Mouse (Mus musculus): ENCODE results near the gene Phf14. TPM values are rescaled to one million over a fixed set of nuclear protein-coding genes. Genes with fewer than 3 reads are reported as not detected.
A peak's percentile ranks its signal among the peaks of the same experiment; 100 is the strongest.

Phf14 gene
- polyA plus RNA-seq, 1 experiment from 2014 or later, result 94.4 TPM

- H3K4me1 ChIP-seq (replicated peaks; ENCODE audit: control insufficient read depth, insufficient read depth, low read length), result no peaks in the 10 kb centered on the region
- no peak for DNase-seq (ENCODE audit: low spot score)
- H3K4me3 ChIP-seq (ENCODE audit: low read depth, low read length), result no peak overlapping the region
- H3K9me3 ChIP-seq (ENCODE audit: control insufficient read depth, low read length), result no peaks in the 10 kb centered on the region
- ATAC-seq (replicated peaks; ENCODE audit: low FRiP score), result no peak
- H3K9ac ChIP-seq (ENCODE audit: low read length), result no peak overlapping the region
- H3K36me3 ChIP-seq (ENCODE audit: control insufficient read depth, insufficient read depth, low read length), result peaks cover 3% of the 10 kb centered on the region; the same call in 1 of the 2 replicates
- no peak overlapping the region for H3K4me2 ChIP-seq (ENCODE audit: low read depth, low read length, severe bottlenecking)
- 93% methylated on average over 1 of the region's 1 CpGs for WGBS
- H3K27ac ChIP-seq (ENCODE audit: low read depth, low read length), result no peak overlapping the region
- no peaks in the 10 kb centered on the region for H3K27me3 ChIP-seq (ENCODE audit: control insufficient read depth, insufficient read depth, low read length)
Observed at GRCm38 (mm10) chr6:12006001-12006400, 98.4 kb downstream of the Phf14 start.

DNA sequence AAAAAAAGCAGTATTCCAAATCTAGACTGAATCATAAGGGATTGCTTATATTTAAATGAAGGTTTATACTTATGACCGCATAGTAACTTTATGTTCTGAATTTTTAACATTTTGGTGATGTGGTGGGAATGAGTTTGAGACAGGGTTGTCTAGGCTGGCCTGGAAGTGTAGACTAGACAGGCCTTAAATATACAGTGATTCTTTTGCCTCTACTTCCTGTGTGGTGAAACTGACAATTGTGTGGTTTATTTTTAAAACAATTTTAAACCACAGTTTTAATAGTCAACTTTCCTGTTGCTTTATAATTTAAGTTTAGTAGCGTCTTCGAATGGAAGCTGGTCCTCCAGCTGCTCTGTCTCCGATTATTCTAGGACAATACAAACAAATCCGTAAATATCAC lies 104.5 kb downstream of the Phf14 start:
- no peaks in the 10 kb centered on the region for H3K27me3 ChIP-seq (ENCODE audit: control insufficient read depth, insufficient read depth, low read length)
- H3K36me3 ChIP-seq (ENCODE audit: control insufficient read depth, insufficient read depth, low read length), result peaks cover 3% of the 10 kb centered on the region; the same call in 1 of the 2 replicates
- no peak overlapping the region for H3K4me3 ChIP-seq (ENCODE audit: low read depth, low read length)
- no peaks in the 10 kb centered on the region for H3K9me3 ChIP-seq (ENCODE audit: control insufficient read depth, low read length)
- H3K27ac ChIP-seq (ENCODE audit: low read depth, low read length), result no peak overlapping the region
- no peak overlapping the region for H3K9ac ChIP-seq (ENCODE audit: low read length)
- DNase-seq (ENCODE audit: low spot score) (no peak), ATAC-seq (replicated peaks; ENCODE audit: low FRiP score) (no peak)
- H3K4me2 ChIP-seq (ENCODE audit: low read depth, low read length, severe bottlenecking), result no peak overlapping the region
- WGBS, result 91% methylated on average over 5 of the region's 5 CpGs
- no peaks in the 10 kb centered on the region for H3K4me1 ChIP-seq (replicated peaks; ENCODE audit: control insufficient read depth, insufficient read depth, low read length)

GRCm38 (mm10) chr6:12014035-12014434 lies 106.4 kb downstream of the Phf14 start:
- DNase-seq (ENCODE audit: low spot score) (no peak), ATAC-seq (replicated peaks; ENCODE audit: low FRiP score) (peak; percentile 83)
- WGBS, result 29% methylated on average over 2 of the region's 2 CpGs
- Histone ChIP-seq H3K9me3 (ENCODE audit: control insufficient read depth, low read length) (no peaks in the 10 kb centered on the region), H3K4me2 (ENCODE audit: low read depth, low read length, severe bottlenecking) (no peak overlapping the region), H3K4me1 (replicated peaks; ENCODE audit: control insufficient read depth, insufficient read depth, low read length) (no peaks in the 10 kb centered on the region), H3K27me3 (ENCODE audit: control insufficient read depth, insufficient read depth, low read length) (no peaks in the 10 kb centered on the region), H3K9ac (ENCODE audit: low read length) (no peak overlapping the region), H3K27ac (ENCODE audit: low read depth, low read length) (no peak overlapping the region), H3K4me3 (ENCODE audit: low read depth, low read length) (no peak overlapping the region), H3K36me3 (ENCODE audit: control insufficient read depth, insufficient read depth, low read length) (no peaks in the 10 kb centered on the region)

- Histone ChIP-seq H3K27me3 (ENCODE audit: control insufficient read depth, insufficient read depth, low read length) (no peaks in the 10 kb centered on the region), H3K36me3 (ENCODE audit: control insufficient read depth, insufficient read depth, low read length) (no peaks in the 10 kb centered on the region), H3K4me3 (ENCODE audit: low read depth, low read length) (no peak overlapping the region), H3K27ac (ENCODE audit: low read depth, low read length) (no peak overlapping the region), H3K9me3 (ENCODE audit: control insufficient read depth, low read length) (no peaks in the 10 kb centered on the region), H3K4me2 (ENCODE audit: low read depth, low read length, severe bottlenecking) (no peak overlapping the region), H3K9ac (ENCODE audit: low read length) (no peak overlapping the region), H3K4me1 (replicated peaks; ENCODE audit: control insufficient read depth, insufficient read depth, low read length) (no peaks in the 10 kb centered on the region)
- no peak for DNase-seq (ENCODE audit: low spot score)
- ATAC-seq (replicated peaks; ENCODE audit: low FRiP score), result no peak
- WGBS, result 85% methylated on average over 2 of the region's 2 CpGs
Observed at GRCm38 (mm10) chr6:12014733-12015132, 107.1 kb downstream of the Phf14 start.

DNA sequence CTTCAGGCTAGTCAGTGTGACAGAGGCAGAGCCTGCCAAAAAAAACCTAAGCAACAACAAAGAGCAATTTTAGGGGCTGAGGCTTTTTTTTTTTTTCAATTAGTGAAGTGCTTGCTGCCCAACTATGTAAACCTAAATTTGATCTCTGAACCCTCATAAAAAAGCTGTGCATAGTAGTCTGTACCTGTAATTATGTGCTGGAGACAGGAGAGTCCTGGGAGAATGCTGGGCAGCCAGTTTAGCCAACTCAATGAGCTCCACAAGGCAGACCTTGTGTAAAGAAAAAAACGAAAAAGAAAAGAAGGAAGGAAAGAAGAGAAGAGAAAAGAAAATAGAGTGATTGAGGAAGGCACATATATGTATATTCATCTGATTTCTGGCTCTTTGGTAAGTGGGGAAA lies 112.1 kb downstream of the Phf14 start:
- no peaks in the 10 kb centered on the region for H3K9me3 ChIP-seq (ENCODE audit: control insufficient read depth, low read length)
- ATAC-seq (replicated peaks; ENCODE audit: low FRiP score) (no peak), DNase-seq (ENCODE audit: low spot score) (no peak)
- WGBS, result 79% methylated on average over 1 of the region's 1 CpGs
- no peaks in the 10 kb centered on the region for H3K27me3 ChIP-seq (ENCODE audit: control insufficient read depth, insufficient read depth, low read length)
- H3K27ac ChIP-seq (ENCODE audit: low read depth, low read length), result no peak overlapping the region
- H3K4me2 ChIP-seq (ENCODE audit: low read depth, low read length, severe bottlenecking), result no peak overlapping the region
- H3K4me1 ChIP-seq (replicated peaks; ENCODE audit: control insufficient read depth, insufficient read depth, low read length), result no peaks in the 10 kb centered on the region
- H3K9ac ChIP-seq (ENCODE audit: low read length), result no peak overlapping the region
- no peak overlapping the region for H3K4me3 ChIP-seq (ENCODE audit: low read depth, low read length)
- H3K36me3 ChIP-seq (ENCODE audit: control insufficient read depth, insufficient read depth, low read length), result no peaks in the 10 kb centered on the region

- DNase-seq (ENCODE audit: low spot score) (no peak), ATAC-seq (replicated peaks; ENCODE audit: low FRiP score) (no peak)
- Histone ChIP-seq H3K27me3 (ENCODE audit: control insufficient read depth, insufficient read depth, low read length) (no peaks in the 10 kb centered on the region), H3K4me1 (replicated peaks; ENCODE audit: control insufficient read depth, insufficient read depth, low read length) (no peaks in the 10 kb centered on the region), H3K4me2 (ENCODE audit: low read depth, low read length, severe bottlenecking) (no peak overlapping the region), H3K9me3 (ENCODE audit: control insufficient read depth, low read length) (no peaks in the 10 kb centered on the region), H3K4me3 (ENCODE audit: low read depth, low read length) (no peak overlapping the region), H3K27ac (ENCODE audit: low read depth, low read length) (no peak overlapping the region), H3K36me3 (ENCODE audit: control insufficient read depth, insufficient read depth, low read length) (no peaks in the 10 kb centered on the region), H3K9ac (ENCODE audit: low read length) (no peak overlapping the region)
- 83% methylated on average over 3 of the region's 3 CpGs for WGBS
Observed at GRCm38 (mm10) chr6:12020156-12020555, 112.5 kb downstream of the Phf14 start.

DNA sequence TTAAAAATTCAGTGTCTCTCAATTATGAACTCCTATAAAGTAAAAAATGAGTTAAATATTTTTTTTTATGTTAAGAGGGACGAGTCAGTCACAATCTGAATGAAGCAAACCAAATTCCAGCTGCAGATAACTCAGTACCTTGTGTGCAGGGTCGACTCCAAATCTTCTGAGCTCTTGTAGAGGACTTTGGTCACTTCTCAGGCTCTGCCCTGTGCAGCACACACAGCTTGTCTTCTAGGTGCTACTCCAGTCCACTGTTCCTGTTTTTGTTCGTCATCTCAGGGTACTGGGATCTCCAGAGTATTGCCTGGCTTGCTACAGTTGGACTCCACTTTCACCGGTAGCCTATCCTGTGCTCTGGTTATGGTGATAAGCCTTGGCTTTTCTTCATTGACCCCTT lies 113.1 kb downstream of the Phf14 start:
- WGBS, result 88% methylated on average over 4 of the region's 4 CpGs
- H3K4me3 ChIP-seq (ENCODE audit: low read depth, low read length), result no peak overlapping the region
- no peak overlapping the region for H3K4me2 ChIP-seq (ENCODE audit: low read depth, low read length, severe bottlenecking)
- H3K4me1 ChIP-seq (replicated peaks; ENCODE audit: control insufficient read depth, insufficient read depth, low read length), result no peaks in the 10 kb centered on the region
- H3K36me3 ChIP-seq (ENCODE audit: control insufficient read depth, insufficient read depth, low read length), result no peaks in the 10 kb centered on the region
- no peak for ATAC-seq (replicated peaks; ENCODE audit: low FRiP score)
- no peak overlapping the region for H3K27ac ChIP-seq (ENCODE audit: low read depth, low read length)
- no peak for DNase-seq (ENCODE audit: low spot score)
- no peaks in the 10 kb centered on the region for H3K9me3 ChIP-seq (ENCODE audit: control insufficient read depth, low read length)
- H3K9ac ChIP-seq (ENCODE audit: low read length), result no peak overlapping the region
- no peaks in the 10 kb centered on the region for H3K27me3 ChIP-seq (ENCODE audit: control insufficient read depth, insufficient read depth, low read length)

- ATAC-seq (replicated peaks; ENCODE audit: low FRiP score) (no peak), DNase-seq (ENCODE audit: low spot score) (no peak)
- Histone ChIP-seq H3K4me3 (ENCODE audit: low read depth, low read length) (no peak overlapping the region), H3K9me3 (ENCODE audit: control insufficient read depth, low read length) (no peaks in the 10 kb centered on the region), H3K27ac (ENCODE audit: low read depth, low read length) (no peak overlapping the region), H3K4me2 (ENCODE audit: low read depth, low read length, severe bottlenecking) (no peak overlapping the region), H3K36me3 (ENCODE audit: control insufficient read depth, insufficient read depth, low read length) (no peaks in the 10 kb centered on the region), H3K4me1 (replicated peaks; ENCODE audit: control insufficient read depth, insufficient read depth, low read length) (no peaks in the 10 kb centered on the region), H3K9ac (ENCODE audit: low read length) (no peak overlapping the region), H3K27me3 (ENCODE audit: control insufficient read depth, insufficient read depth, low read length) (no peaks in the 10 kb centered on the region)
- 92% methylated on average over 4 of the region's 4 CpGs for WGBS
Observed at GRCm38 (mm10) chr6:12021480-12021879, 113.9 kb downstream of the Phf14 start.

GRCm38 (mm10) chr6:12023395-12023794 lies 115.8 kb downstream of the Phf14 start:
- no peak overlapping the region for H3K9ac ChIP-seq (ENCODE audit: low read length)
- no peaks in the 10 kb centered on the region for H3K9me3 ChIP-seq (ENCODE audit: control insufficient read depth, low read length)
- no peaks in the 10 kb centered on the region for H3K4me1 ChIP-seq (replicated peaks; ENCODE audit: control insufficient read depth, insufficient read depth, low read length)
- 98% methylated on average over 2 of the region's 2 CpGs for WGBS
- no peaks in the 10 kb centered on the region for H3K27me3 ChIP-seq (ENCODE audit: control insufficient read depth, insufficient read depth, low read length)
- H3K4me2 ChIP-seq (ENCODE audit: low read depth, low read length, severe bottlenecking), result no peak overlapping the region
- no peaks in the 10 kb centered on the region for H3K36me3 ChIP-seq (ENCODE audit: control insufficient read depth, insufficient read depth, low read length)
- DNase-seq (ENCODE audit: low spot score), result no peak
- H3K27ac ChIP-seq (ENCODE audit: low read depth, low read length), result no peak overlapping the region
- no peak for ATAC-seq (replicated peaks; ENCODE audit: low FRiP score)
- no peak overlapping the region for H3K4me3 ChIP-seq (ENCODE audit: low read depth, low read length)
